Mouse (Mus musculus) lung, embryonic 15.5 days (tissue): Measurements from ENCODE around the gene Slc25a21. TPM values are rescaled to one million over a fixed set of nuclear protein-coding genes. Genes with fewer than 3 reads are reported as not detected.

Source experiments
- ATAC-seq: fragments of 200-750 bp; cut with Nextera tagmentation; 2 replicates; pipeline ENCODE4 v1.8.0; 2017; ENCODE audit warnings: moderate number of reproducible peaks, borderline replicate concordance; ENCODE audit not compliant: low FRiP score, low TSS enrichment; ENCODE audit errors: extremely low read depth
- H3K27ac ChIP-seq: fragments of 300-500 bp; sonication (generic); 2 replicates; pipeline ENCODE4 v1.5.1; 2015; ENCODE audit warnings: moderate library complexity, mild to moderate bottlenecking, inconsistent platforms
- H3K27me3 ChIP-seq: fragments of 300-500 bp; sonication (generic); 2 replicates; pipeline ENCODE4 v1.6.1; 2015; ENCODE audit warnings: inconsistent platforms
- H3K36me3 ChIP-seq: fragments of 300-500 bp; sonication (generic); 2 replicates; pipeline ENCODE4 v1.6.1; 2015; ENCODE audit warnings: inconsistent platforms
- H3K4me1 ChIP-seq: fragments of 300-500 bp; sonication (generic); 2 replicates; pipeline ENCODE4 v1.6.1; 2015; ENCODE audit warnings: inconsistent platforms
- H3K4me2 ChIP-seq: fragments of 300-500 bp; sonication (generic); 2 replicates; pipeline ENCODE4 v1.6.1; 2015; ENCODE audit warnings: inconsistent platforms, mild to moderate bottlenecking, moderate library complexity
- H3K4me3 ChIP-seq: fragments of 300-500 bp; sonication (generic); 2 replicates; pipeline ENCODE4 v1.5.1; 2015; ENCODE audit warnings: mild to moderate bottlenecking, inconsistent platforms
- H3K9ac ChIP-seq: fragments of 300-500 bp; sonication (generic); 2 replicates; pipeline ENCODE4 v1.6.1; 2015; ENCODE audit warnings: inconsistent platforms
- H3K9me3 ChIP-seq: fragments of 300-500 bp; sonication (generic); 2 replicates; pipeline ENCODE4 v1.6.1; 2016; ENCODE audit warnings: inconsistent platforms
- WGBS: fragments of 180-500 bp; shearing (Covaris S2); methylation state at CpG from one replicate; pipeline ENCODE4 v1.1.7; 2015; 5-methylcytosine and 5-hydroxymethylcytosine counted together
- polyA plus RNA-seq: library from polyadenylated mRNA; unstranded; fragments of >200 nt; fragmentation: Nextera tagmentation; extraction: Ambion mirVana; gene quantifications from 2 replicates; pipeline ENCODE4 v1.2.1, GENCODE M21; 2015

The Slc25a21 gene
- polyA plus RNA-seq, 1 experiment from 2014 or later = 0.54 TPM

- WGBS = 18% methylated on average over 44 of the region's 44 CpGs
- Histone ChIP-seq H3K4me3 (no peak overlapping the region), H3K36me3 (no peaks in the 10 kb centered on the region), H3K4me1 (peaks cover 27% of the 10 kb centered on the region), H3K9me3 (no peaks in the 10 kb centered on the region), H3K27ac (no peak overlapping the region), H3K9ac (no peak overlapping the region), H3K4me2 (no peak overlapping the region), H3K27me3 (peaks cover 81% of the 10 kb centered on the region)
- ATAC-seq = no peak
Observed at GRCm38 (mm10) chr12:56699915-56700900, 497.1 kb downstream of the Slc25a21 start.

- WGBS = 23% methylated on average over 3 of the region's 3 CpGs
Observed at GRCm38 (mm10) chr12:56699351-56699750, 497.9 kb downstream of the Slc25a21 start.

GRCm38 (mm10) chr12:56698191-56698980 lies 498.9 kb downstream of the Slc25a21 start:
- Histone ChIP-seq H3K4me1 (peaks cover 31% of the 10 kb centered on the region), H3K27ac (no peak overlapping the region), H3K9ac (no peak overlapping the region), H3K27me3 (peaks cover 88% of the 10 kb centered on the region), H3K4me2 (no peak overlapping the region), H3K4me3 (no peak overlapping the region), H3K36me3 (no peaks in the 10 kb centered on the region), H3K9me3 (no peaks in the 10 kb centered on the region)
- 7% methylated on average over 8 of the region's 8 CpGs for WGBS
- ATAC-seq = no peak

More at GRCm38 (mm10) chr12:56699351-56699750, 497.9 kb downstream of the Slc25a21 start:
- Histone ChIP-seq H3K36me3 (no peaks in the 10 kb centered on the region), H3K4me2 (no peak overlapping the region), H3K4me3 (no peak overlapping the region), H3K4me1 (peaks cover 31% of the 10 kb centered on the region), H3K9ac (no peak overlapping the region), H3K9me3 (no peaks in the 10 kb centered on the region), H3K27me3 (peaks cover 82% of the 10 kb centered on the region), H3K27ac (no peak overlapping the region)
- ATAC-seq = no peak

- peak overlapping the region; percentile 33; the same call in 1 of the 2 replicates for H3K4me3 ChIP-seq
- H3K9me3 ChIP-seq = no peaks in the 10 kb centered on the region
- peaks cover 94% of the 10 kb centered on the region for H3K27me3 ChIP-seq
- H3K4me1 ChIP-seq = peaks cover 31% of the 10 kb centered on the region
- H3K4me2 ChIP-seq = peak overlapping the region; percentile 62; the same call in 1 of the 2 replicates
- 2% methylated on average over 12 of the region's 12 CpGs for WGBS
- no peak overlapping the region for H3K9ac ChIP-seq
- no peaks in the 10 kb centered on the region for H3K36me3 ChIP-seq
- ATAC-seq = no peak
- H3K27ac ChIP-seq = no peak overlapping the region
Observed at GRCm38 (mm10) chr12:56697785-56698184, 499.5 kb downstream of the Slc25a21 start.

GRCm38 (mm10) chr12:56697011-56697740 lies 500.1 kb downstream of the Slc25a21 start:
- no peak for ATAC-seq
- H3K4me2 ChIP-seq = peak overlapping the region; percentile 62
- peak overlapping the region; percentile 33 for H3K4me3 ChIP-seq
- peaks cover 31% of the 10 kb centered on the region for H3K4me1 ChIP-seq
- H3K27ac ChIP-seq = no peak overlapping the region
- under 1% methylated on average over 36 of the region's 36 CpGs for WGBS
- no peaks in the 10 kb centered on the region for H3K36me3 ChIP-seq
- H3K27me3 ChIP-seq = peaks cover 94% of the 10 kb centered on the region
- H3K9ac ChIP-seq = no peak overlapping the region
- no peaks in the 10 kb centered on the region for H3K9me3 ChIP-seq

- H3K9ac ChIP-seq = no peak overlapping the region
- H3K36me3 ChIP-seq = no peaks in the 10 kb centered on the region
- peak overlapping the region; percentile 62 for H3K4me2 ChIP-seq
- ATAC-seq = no peak
- WGBS = 1% methylated on average over 57 of the region's 57 CpGs
- no peaks in the 10 kb centered on the region for H3K9me3 ChIP-seq
- peaks cover 98% of the 10 kb centered on the region for H3K27me3 ChIP-seq
- no peak overlapping the region for H3K27ac ChIP-seq
- peaks cover 36% of the 10 kb centered on the region for H3K4me1 ChIP-seq
- peak overlapping the region; percentile 33 for H3K4me3 ChIP-seq
Observed at GRCm38 (mm10) chr12:56696174-56697010, 500.9 kb downstream of the Slc25a21 start.

GRCm38 (mm10) chr12:56695358-56696173 lies 501.7 kb downstream of the Slc25a21 start:
- Histone ChIP-seq H3K27me3 (peaks cover 98% of the 10 kb centered on the region), H3K36me3 (no peaks in the 10 kb centered on the region), H3K27ac (no peak overlapping the region), H3K4me3 (peak overlapping the region; percentile 33), H3K9ac (no peak overlapping the region), H3K4me1 (peaks cover 40% of the 10 kb centered on the region), H3K9me3 (no peaks in the 10 kb centered on the region), H3K4me2 (peak overlapping the region; percentile 62)
- WGBS = under 1% methylated on average over 41 of the region's 41 CpGs
- ATAC-seq = peak; percentile 92

GRCm38 (mm10) chr12:56694936-56695335 lies 502.3 kb downstream of the Slc25a21 start:
- Histone ChIP-seq H3K4me2 (peak overlapping the region; percentile 62), H3K27me3 (peaks cover 98% of the 10 kb centered on the region), H3K4me3 (peak overlapping the region; percentile 33), H3K27ac (no peak overlapping the region), H3K9ac (no peak overlapping the region), H3K4me1 (peaks cover 41% of the 10 kb centered on the region), H3K9me3 (no peaks in the 10 kb centered on the region), H3K36me3 (no peaks in the 10 kb centered on the region)
- ATAC-seq = no peak
- WGBS = 2% methylated on average over 11 of the region's 11 CpGs

GRCm38 (mm10) chr12:56694361-56694760 lies 502.9 kb downstream of the Slc25a21 start:
- ATAC-seq = no peak
- WGBS = 5% methylated on average over 14 of the region's 14 CpGs
- no peaks in the 10 kb centered on the region for H3K36me3 ChIP-seq
- H3K4me1 ChIP-seq = peaks cover 47% of the 10 kb centered on the region
- H3K9ac ChIP-seq = no peak overlapping the region
- H3K9me3 ChIP-seq = no peaks in the 10 kb centered on the region
- H3K4me2 ChIP-seq = no peak overlapping the region
- H3K4me3 ChIP-seq = no peak overlapping the region
- no peak overlapping the region for H3K27ac ChIP-seq
- peaks cover 98% of the 10 kb centered on the region for H3K27me3 ChIP-seq

- no peak for ATAC-seq
- no peak overlapping the region for H3K4me2 ChIP-seq
- peaks cover 100% of the 10 kb centered on the region for H3K27me3 ChIP-seq
- H3K4me3 ChIP-seq = no peak overlapping the region
- 14% methylated on average over 14 of the region's 14 CpGs for WGBS
- H3K9me3 ChIP-seq = no peaks in the 10 kb centered on the region
- no peak overlapping the region for H3K27ac ChIP-seq
- peaks cover 47% of the 10 kb centered on the region for H3K4me1 ChIP-seq
- H3K36me3 ChIP-seq = no peaks in the 10 kb centered on the region
- H3K9ac ChIP-seq = no peak overlapping the region
Observed at GRCm38 (mm10) chr12:56693411-56694098, 503.7 kb downstream of the Slc25a21 start.
